Mouse (Mus musculus): ENCODE measurements around the gene Men1.
"Not testable (repeated sequence)": the region's sequence is repeated elsewhere in the genome, so short reads cannot be mapped to it uniquely, and the experiment has no call there.

The Men1 gene

DNA sequence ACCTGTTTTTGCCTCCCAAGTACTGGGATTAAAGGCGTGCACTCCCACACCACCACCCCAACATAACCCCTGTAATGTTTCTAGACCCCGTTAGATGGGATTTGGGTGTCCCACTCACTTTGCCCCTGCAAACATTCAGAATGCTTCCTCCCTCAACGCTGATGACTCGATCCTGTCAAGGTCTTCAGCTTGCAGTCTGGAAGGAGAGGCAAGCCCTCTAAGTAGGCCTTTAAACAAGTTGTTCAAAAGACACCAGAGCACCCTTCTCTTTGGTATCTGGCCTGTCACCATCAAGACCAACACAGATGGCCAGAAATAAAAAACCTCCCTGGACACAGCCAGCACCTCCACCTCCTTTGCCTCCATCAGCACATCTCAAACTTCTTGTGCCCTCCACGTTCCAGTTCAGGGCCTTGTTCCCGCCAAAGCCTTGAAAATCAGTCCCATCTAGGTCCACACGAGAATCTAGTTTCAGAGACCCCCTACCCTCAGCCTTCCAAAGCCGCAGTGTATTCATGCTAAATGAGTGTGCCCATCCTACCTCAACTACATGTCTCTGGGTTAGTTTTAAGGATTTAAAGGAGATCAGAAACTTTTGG lies 29.2 kb upstream of the Men1 start:
- no peak for DNase-seq

DNA sequence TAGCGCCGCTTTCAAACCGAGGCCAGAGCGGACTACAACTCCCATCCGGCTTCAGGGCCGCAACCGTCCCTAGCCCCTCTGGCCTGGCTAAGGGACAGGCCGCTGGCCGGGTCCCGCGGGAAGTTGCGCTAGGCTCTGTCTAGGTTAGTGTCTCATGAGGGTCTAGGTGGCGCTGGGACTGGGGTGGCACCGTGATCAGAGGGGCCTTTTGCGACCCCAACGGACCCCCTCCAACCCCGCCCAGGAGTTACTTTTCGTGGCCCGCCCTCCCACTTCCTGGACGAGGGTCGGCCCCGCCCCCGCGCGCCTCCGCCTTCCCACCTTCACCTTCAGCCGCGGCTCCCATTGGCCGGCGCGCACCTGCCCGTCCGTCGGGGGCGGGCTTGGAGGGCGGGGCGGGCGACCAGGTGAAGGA lies 28.6 kb upstream of the Men1 start, which contains the start of gene Cdc42bpg:
Cdc42bpg (plus strand) TSS at position 320 of the 415 bp plus-strand sequence.
- DNase-seq, result peak; percentile 86

DNA sequence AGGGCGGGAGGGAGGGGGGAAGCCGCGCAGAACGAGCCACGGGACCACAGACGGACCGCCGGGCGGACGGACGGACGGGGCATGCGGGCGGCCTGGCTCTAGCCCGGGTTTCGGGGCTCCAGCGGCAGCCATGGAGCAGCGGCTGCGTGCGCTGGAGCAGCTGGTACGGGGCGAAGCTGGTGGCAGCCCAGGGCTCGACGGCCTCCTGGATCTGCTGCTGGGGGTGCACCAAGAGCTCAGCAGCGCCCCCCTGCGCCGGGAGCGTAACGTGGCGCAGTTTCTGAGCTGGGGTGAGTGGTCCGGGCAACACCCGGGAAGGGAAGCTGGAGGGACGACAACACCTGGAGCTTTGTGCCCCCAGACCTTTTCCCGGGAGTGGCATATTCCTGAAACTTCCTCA lies 28.2 kb upstream of the Men1 start:
- peak; percentile 84 for DNase-seq

DNA sequence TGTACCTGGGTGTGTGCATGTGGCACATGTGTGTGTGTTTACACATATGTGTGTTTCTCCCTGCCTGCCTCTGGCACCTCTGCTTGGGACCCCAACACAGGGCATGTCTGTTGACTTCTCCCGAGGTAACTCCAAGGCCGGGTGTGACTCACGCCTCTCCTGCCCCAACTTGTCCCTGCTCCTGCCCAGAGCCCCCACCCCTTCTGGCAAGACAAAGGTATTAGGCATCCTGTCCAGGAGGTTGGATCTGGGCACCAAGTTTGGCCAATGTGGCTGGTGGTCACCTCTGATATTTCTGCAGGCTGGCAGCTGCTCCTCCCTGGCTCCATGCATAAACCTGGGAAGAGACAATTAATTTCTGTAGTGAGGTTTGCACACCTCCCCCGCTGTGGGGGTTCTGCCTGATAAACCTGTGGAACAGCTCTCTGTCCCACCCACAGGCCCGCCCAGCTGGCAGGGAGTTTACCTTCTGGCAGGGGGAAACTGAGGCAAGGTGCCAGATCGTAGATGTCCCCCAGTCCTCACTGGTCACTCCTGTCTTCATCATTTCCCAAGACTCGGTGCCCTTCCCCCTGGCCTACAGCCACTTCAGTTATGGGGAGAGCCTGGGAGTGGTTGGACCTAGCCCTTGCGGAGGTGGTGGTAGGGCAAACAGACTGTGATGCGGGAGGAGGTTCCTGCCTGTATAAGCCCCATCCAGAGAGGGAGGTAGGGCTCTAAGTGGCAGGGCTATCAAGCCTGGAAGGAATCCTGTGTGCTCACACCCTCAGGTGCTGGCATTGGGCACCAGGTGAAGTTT lies 26.8 kb upstream of the Men1 start:
- no peak for DNase-seq

GRCm38 (mm10) chr19:6310181-6310580 lies 24.6 kb upstream of the Men1 start:
- no peak for DNase-seq

GRCm38 (mm10) chr19:6311783-6312182 lies 23.0 kb upstream of the Men1 start:
- DNase-seq, result not testable (repeated sequence)

DNA sequence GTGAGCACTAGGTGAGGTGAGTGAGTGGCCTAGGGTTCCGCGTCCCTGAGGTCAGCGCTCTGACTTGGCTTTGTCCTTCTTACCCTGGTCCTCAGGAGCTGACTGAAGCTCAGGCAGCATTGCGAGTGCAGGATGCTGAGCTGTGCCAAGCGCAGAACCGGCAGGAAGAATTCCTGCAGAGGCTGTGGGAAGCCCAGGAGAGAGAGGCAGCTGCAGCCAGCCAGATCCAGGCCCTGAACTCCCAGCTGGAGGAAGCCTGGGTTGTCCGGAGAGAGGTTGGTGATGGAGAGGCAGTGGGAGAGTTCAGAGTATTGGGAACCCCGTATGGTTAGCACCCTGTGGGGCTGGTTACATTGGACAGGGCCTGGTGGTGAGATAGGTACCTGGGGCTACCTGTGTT lies 21.0 kb upstream of the Men1 start:
- DNase-seq, result no peak

DNA sequence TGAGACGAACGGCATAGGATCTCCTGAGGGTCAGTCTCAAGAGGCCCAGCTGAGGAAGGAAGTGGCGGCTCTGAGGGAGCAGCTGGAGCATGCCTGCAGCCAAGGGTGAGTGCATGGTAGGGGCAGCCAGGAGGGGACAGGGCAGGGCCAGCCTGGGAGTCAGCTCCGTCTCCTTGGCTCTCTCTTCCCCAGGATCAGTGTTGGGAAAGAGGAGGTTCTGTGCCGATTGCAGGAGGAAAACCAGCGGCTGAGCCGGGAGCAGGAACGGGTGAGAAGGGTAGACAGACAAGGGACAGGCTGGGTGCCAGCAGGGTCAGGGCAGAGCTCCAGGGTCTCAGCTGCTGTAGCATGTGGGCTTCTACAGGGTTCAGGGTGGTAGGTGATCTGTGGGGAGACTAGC lies 20.3 kb upstream of the Men1 start:
- no peak for DNase-seq

GRCm38 (mm10) chr19:6315573-6315972 lies 19.2 kb upstream of the Men1 start:
- DNase-seq, result no peak

GRCm38 (mm10) chr19:6318145-6318544 lies 16.6 kb upstream of the Men1 start:
- DNase-seq, result no peak

DNA sequence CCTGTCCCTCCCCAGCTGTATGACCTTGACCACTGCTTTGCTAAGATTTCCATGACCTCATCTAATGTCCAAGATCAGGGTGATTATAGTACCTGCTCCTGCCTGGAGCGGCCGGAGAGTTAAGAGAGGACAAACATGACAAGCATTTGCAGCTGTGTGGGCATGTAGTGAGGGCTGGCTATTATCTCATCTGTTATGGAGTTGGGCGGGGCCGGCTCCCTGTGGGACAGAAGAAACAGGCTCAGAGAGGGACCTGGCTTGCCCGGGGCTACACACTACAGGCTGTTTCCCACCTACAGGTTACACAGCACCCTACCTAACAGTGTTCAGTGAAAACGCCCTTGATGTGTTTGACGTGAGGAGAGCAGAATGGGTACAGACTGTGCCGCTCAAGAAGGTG lies 13.4 kb upstream of the Men1 start:
- DNase-seq, result no peak

DNA sequence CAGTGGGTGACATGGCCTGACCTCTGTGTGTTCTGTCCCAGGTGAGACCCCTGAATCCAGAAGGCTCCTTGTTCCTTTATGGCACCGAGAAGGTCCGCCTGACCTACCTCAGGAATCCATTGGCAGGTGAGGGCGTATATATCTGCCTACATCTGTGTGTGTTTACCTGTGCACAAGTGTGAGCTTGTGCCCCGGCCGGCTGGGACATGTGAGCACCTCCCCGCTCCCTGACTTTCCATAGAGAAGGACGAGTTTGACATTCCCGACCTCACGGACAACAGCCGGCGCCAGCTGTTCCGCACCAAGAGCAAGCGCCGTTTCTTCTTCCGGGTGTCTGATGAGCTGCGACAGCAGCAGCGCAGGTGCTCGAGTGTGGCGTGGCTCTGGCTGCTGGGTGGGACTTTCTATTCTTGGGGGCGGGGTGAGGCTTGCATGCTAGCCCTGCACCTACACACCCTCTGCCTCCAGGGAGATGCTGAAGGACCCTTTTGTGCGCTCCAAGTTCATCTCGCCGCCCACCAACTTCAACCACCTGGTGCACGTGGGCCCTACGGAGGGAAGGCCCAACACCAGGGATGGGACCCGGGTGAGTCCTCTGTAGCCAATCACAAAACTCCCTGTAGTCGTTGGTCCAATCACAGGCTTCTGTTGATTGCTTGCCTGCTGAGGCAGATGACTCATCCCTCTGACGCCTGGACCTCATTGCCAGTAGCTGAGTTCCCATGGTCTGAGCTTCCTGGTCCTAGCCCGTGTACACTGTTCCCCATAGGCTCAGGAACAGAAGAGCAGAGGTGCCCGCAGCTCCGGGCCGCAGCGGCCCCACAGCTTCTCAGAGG lies 12.8 kb upstream of the Men1 start:
- no peak for DNase-seq

- DNase-seq, result no peak
These were observed 10.0 kb upstream of the Men1 start for GRCm38 (mm10) chr19:6324751-6325150.

- DNase-seq, result no peak
These were observed 3.6 kb upstream of the Men1 start for GRCm38 (mm10) chr19:6331178-6331577.

GRCm38 (mm10) chr19:6331719-6332516 lies 2.9 kb upstream of the Men1 start:
- peak; percentile 81 for DNase-seq

DNA sequence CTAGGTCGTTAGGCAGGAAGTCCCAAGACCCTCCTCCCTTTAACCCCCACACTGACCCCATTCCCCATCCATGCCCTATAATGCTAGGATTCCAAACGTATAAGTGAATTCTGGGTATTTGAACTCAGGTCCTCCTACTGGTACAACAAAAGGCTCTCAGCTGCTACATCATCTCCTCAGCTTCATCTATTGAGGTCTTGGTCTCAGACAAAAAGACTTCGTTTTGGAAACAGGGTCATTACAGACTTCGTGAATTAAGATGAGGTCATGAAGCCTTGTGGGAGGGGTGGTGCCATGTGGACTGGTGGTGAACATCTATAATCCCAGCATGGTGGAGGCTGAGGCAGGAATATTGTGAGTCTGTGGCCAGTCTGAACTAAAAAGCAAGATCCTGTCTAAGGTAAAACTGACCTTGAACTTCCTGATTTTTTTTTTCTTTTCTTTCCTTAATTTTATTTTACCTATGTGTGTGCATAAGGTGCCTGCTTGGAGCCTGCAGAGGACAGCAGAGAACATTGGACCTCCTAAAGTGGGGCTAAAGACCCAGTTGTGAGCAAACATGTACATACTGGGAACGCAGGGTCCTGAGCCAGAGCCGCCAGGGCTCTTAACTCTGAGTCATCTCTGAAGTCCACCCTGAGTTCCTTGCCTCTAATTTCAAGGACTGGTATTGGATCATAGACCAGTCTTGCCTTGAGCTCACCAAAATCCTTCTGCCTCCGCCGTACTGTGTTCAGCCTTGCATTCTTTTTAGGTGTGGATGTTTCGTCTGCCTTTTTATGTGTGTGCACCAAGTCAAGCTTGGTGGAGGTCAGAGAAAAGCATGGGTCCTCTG lies 801 bp upstream of the Men1 start:
- no peak for DNase-seq

- DNase-seq, result no peak
These were observed 664 bp downstream of the Men1 start for GRCm38 (mm10) chr19:6335458-6335827.

DNA sequence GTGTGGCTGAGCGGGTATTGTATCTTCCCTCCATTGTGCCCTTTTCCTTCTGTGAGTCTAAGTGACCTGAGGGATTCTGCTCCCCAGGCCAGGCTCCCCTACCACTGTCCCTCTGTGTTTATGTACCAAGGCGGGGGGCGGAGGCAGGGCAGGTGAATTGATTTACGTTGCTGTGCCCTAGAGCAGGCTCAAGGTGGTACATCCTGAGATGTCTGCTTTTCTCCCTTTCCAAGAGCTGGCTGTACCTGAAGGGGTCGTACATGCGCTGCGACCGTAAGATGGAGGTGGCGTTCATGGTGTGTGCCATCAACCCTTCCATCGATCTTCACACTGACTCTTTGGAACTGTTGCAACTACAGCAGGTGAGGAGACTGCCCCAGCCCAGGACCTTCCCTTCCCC lies 2.1 kb downstream of the Men1 start:
- DNase-seq, result no peak

GRCm38 (mm10) chr19:6338171-6338570 lies 3.4 kb downstream of the Men1 start:
- no peak for DNase-seq

- no peak for DNase-seq
These were observed 3.9 kb downstream of the Men1 start for GRCm38 (mm10) chr19:6338716-6339115.

DNA sequence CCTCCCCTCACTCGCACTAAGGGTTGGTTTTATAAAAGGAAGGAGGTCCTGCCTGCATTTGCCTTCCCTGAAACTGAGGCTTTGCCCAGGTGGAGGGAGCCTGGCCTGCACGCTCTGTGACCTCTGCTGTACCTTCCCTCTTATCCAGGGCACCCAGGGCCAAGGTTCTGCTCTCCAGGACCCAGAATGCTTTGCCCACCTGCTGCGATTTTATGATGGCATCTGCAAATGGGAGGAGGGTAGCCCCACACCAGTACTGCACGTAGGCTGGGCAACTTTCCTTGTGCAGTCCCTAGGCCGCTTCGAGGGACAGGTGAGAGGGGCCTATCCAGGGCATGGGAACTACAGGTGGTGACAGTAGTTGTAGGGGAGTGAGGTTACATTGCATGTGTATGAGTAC lies 4.4 kb downstream of the Men1 start:
- DNase-seq, result no peak

All from retina, postnatal 1 day (tissue).